Comparison of ENCODE assay signal across 24 mouse cellular contexts in the genomic region with DNA sequence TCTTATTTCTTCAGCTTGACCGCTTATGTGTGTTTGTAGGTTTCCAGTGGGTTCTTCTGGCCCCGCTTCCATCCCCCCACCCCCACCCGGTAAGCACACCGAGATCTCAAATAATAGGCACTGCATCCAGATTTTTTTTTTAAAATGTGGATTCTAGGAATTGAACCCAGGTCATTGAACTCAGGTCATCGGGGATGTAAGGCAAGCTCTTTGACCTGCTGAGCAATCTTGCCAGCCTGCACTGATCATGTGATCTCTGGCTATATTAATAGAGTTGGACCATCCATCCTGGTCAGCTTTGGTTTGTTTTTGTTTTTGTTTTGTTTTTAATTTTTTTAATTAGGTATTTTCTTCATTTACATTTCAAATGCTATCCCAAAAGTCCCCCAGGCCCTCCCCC.
"Had no signal": no experiment of that assay in that cellular context is flagged by ENCODE, and none has a peak within 500 bp of the region (broad histone marks: within the 10 kb centered on the region; RNA-seq: fewer than 3 reads in every experiment).

No protein-coding gene starts in this region.

- H3K27me3 ChIP-seq: heart, embryonic 13.5 days; heart, embryonic 15.5 days; hindbrain, embryonic 13.5 days; hindbrain, embryonic 15.5 days; kidney, embryonic 15.5 days; limb, embryonic 13.5 days; limb, embryonic 15.5 days; liver, embryonic 13.5 days had no signal

- H3K4me3 ChIP-seq: heart, adult 2 months; heart, embryonic 13.5 days; heart, embryonic 15.5 days; hindbrain, embryonic 13.5 days; hindbrain, embryonic 15.5 days; kidney, embryonic 15.5 days; limb, embryonic 13.5 days; limb, embryonic 15.5 days; liver, embryonic 13.5 days had no signal

- DNase-seq: gastrocnemius, postnatal 14 days; gastrocnemius, postnatal 36 days; heart, adult 11 months; heart, adult 2 months; heart, postnatal 14 days; heart, postnatal 36 days; kidney, adult 18-20 months; kidney, adult 9 months; kidney, postnatal 14 days; layer of hippocampus, adult 9-11 months; layer of hippocampus, postnatal 36 days; left cerebral cortex, postnatal 4 days; liver, embryonic 13.5 days had no signal

- H3K36me3 ChIP-seq: heart, embryonic 15.5 days; hindbrain, embryonic 15.5 days; liver, embryonic 13.5 days had no signal

- H3K9me3 ChIP-seq: heart, embryonic 15.5 days; hindbrain, embryonic 13.5 days; hindbrain, embryonic 15.5 days; kidney, embryonic 15.5 days; limb, embryonic 15.5 days had no signal

- H3K27ac ChIP-seq: heart, adult 2 months; heart, embryonic 13.5 days; heart, embryonic 15.5 days; hindbrain, embryonic 13.5 days; hindbrain, embryonic 15.5 days; hindbrain, postnatal 0 days; kidney, embryonic 15.5 days; kidney, postnatal 0 days; limb, embryonic 13.5 days; limb, embryonic 15.5 days; liver, embryonic 13.5 days had no signal

- ATAC-seq: hindbrain, postnatal 0 days; intestine, embryonic 16.5 days had no signal

- H3K9ac ChIP-seq: heart, embryonic 13.5 days; heart, embryonic 15.5 days; hindbrain, embryonic 13.5 days; hindbrain, embryonic 15.5 days; kidney, embryonic 15.5 days; limb, embryonic 13.5 days; limb, embryonic 15.5 days; liver, embryonic 13.5 days had no signal

- H3K4me2 ChIP-seq: heart, embryonic 11.5 days; heart, embryonic 13.5 days; heart, embryonic 15.5 days; hindbrain, embryonic 13.5 days; hindbrain, embryonic 15.5 days; kidney, embryonic 15.5 days; limb, embryonic 13.5 days; limb, embryonic 15.5 days; liver, embryonic 13.5 days had no signal
